Mouse (Mus musculus) hindbrain, embryonic 10.5 days (tissue): ENCODE data around the gene Tinagl1. TPM values are rescaled to one million over a fixed set of nuclear protein-coding genes. Genes with fewer than 3 reads are reported as not detected.

ENCODE experiments used
- DNase-seq: peaks from one replicate; pipeline ENCODE4 v3.0.0-alpha.2; 2017; ENCODE audit warnings: low spot score
- H3K27ac ChIP-seq: fragments of 300-500 bp; sonication (generic); 2 replicates; pipeline ENCODE4 v1.5.1; 2016; ENCODE audit warnings: mild to moderate bottlenecking, moderate library complexity
- H3K27me3 ChIP-seq: fragments of 300-500 bp; sonication (generic); 2 replicates; pipeline ENCODE4 v1.6.1; 2016; ENCODE audit warnings: mild to moderate bottlenecking; ENCODE audit not compliant: poor library complexity, insufficient read depth, severe bottlenecking
- H3K36me3 ChIP-seq: fragments of 300-500 bp; sonication (generic); 2 replicates; pipeline ENCODE4 v1.6.1; 2016; ENCODE audit warnings: mild to moderate bottlenecking, moderate library complexity
- H3K4me1 ChIP-seq: fragments of 300-500 bp; sonication (generic); replicated peaks from 2 replicates; pipeline ENCODE4 v1.6.1; 2016; ENCODE audit warnings: mild to moderate bottlenecking
- H3K4me3 ChIP-seq: fragments of 300-500 bp; sonication (generic); 2 replicates; pipeline ENCODE4 v1.5.1; 2016; ENCODE audit warnings: mild to moderate bottlenecking, moderate library complexity
- H3K9me3 ChIP-seq: fragments of 300-500 bp; sonication (generic); 2 replicates; pipeline ENCODE4 v1.6.1; 2016; ENCODE audit warnings: mild to moderate bottlenecking, moderate library complexity
- WGBS: fragments of 180-500 bp; shearing (Covaris S2); methylation state at CpG from one replicate; pipeline ENCODE4 v1.1.7; 2016; 5-methylcytosine and 5-hydroxymethylcytosine counted together
- polyA plus RNA-seq: library from polyadenylated mRNA; unstranded; fragments of >200 nt; fragmentation: Nextera tagmentation; extraction: Ambion mirVana; gene quantifications from 2 replicates; pipeline ENCODE4 v1.2.1, GENCODE M21; 2016

Gene Tinagl1
- polyA plus RNA-seq, 1 experiment from 2014 or later = 15.1 TPM

DNA sequence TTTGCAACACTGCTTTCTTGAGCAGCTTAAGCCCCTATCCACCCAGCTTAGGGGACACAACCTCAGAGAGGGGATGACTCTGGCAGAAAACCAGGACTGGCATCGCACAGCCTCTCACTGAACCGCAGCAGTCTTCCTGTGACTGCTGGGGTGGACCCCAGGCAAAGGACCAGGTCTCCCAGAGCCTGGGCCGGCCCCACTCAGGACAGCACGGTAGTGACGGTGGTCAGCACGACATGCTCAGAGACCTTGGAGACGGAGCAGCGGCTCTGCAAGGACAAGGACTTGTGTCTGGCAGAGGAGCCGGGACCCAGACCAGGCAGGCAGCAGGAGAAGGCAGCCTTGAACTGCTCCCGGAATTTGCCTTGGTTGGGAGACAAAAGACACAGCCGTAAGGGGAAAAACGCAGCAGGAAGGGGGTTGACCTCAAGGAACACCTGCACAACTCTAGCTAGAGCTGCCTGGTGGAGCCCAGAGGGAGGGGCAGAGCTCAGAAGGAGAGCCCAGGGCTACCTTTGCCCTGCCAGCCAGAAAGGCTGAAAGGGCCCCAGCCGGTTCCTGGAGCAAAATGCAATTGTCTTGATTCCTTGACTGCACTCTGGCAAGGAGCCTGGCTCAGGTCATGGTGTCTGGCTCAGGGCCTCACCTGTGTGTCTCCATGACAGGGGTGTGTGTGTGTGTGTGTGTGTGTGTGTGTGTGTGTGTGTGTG lies 44.1 kb downstream of the Tinagl1 start:
- 54% methylated on average over 13 of the region's 13 CpGs for WGBS
- H3K36me3 ChIP-seq = peaks cover 28% of the 10 kb centered on the region
- H3K9me3 ChIP-seq = no peaks in the 10 kb centered on the region
- no peak overlapping the region for H3K27ac ChIP-seq
- H3K4me3 ChIP-seq = no peak overlapping the region
- peaks cover 35% of the 10 kb centered on the region for H3K4me1 ChIP-seq
- no peak for DNase-seq
- H3K27me3 ChIP-seq = peaks cover 10% of the 10 kb centered on the region; the same call in 1 of the 2 replicates

DNA sequence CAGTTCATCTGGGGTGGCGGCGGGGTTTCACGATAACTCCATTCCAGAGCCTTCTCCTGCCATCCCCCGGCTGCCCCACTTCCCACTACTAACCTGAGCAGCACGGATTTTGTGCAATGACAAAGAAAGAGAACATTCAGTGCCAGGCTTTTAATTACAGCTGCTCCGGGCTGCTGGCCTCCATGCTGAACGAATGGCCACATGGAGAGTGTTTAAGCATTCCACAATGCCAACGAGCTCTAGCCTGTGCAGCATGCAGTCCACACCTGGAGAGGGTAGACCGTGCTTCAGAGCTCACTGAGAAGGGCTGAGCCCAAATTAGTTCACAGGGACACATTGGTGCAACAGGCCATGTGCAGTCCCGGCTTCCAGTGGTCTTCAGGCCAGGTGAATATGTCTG lies 44.8 kb downstream of the Tinagl1 start:
- Histone ChIP-seq H3K27me3 (peaks cover 5% of the 10 kb centered on the region; the same call in 1 of the 2 replicates), H3K27ac (no peak overlapping the region), H3K36me3 (peaks cover 35% of the 10 kb centered on the region), H3K4me1 (peaks cover 31% of the 10 kb centered on the region), H3K4me3 (no peak overlapping the region), H3K9me3 (no peaks in the 10 kb centered on the region)
- no peak for DNase-seq
- 79% methylated on average over 10 of the region's 10 CpGs for WGBS

DNA sequence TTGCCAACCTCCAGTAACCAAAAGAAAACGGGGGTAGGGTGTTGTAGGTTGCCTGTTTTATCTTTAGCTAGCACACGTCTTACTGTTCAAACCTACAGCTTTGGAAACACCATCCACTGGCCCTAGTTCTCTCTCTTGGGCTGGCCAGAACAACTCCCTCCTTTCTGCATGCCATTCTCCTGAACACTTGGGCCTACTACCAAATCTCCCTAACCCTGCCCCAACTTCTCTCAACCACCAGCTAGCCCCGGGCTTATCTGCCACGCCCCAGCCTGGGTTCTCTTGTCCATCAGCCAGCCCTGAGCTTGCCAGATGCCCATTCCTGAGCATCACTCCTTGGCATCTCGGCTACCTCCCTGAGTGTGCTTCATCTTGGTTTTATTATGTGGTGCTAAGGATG lies 46.0 kb downstream of the Tinagl1 start:
- 85% methylated on average over 5 of the region's 5 CpGs for WGBS
- no peak overlapping the region for H3K4me3 ChIP-seq
- peaks cover 28% of the 10 kb centered on the region for H3K4me1 ChIP-seq
- H3K36me3 ChIP-seq = peaks cover 47% of the 10 kb centered on the region
- peaks cover 5% of the 10 kb centered on the region; the same call in 1 of the 2 replicates for H3K27me3 ChIP-seq
- no peak overlapping the region for H3K27ac ChIP-seq
- no peak for DNase-seq
- H3K9me3 ChIP-seq = no peaks in the 10 kb centered on the region

DNA sequence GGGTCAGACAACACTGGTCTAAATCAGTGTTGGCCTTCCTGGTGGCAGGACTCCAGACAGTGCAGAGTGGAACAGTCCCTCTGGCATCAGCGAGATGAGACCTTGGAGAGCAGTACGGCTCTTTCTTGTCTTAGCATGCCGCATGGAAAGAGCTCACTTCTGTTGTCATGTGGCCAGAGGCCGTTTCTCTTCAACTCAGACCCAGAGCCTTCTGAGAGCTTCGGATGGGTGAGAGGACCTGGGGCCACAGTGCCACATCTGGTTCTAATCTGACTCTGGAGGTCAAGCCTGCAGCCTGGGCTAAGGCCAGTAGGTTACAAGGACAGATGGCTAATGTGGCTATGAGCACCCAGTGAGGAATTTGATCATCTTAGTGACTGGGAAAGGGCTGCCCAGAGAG lies 49.0 kb downstream of the Tinagl1 start:
- 59% methylated on average over 5 of the region's 5 CpGs for WGBS
- peak; percentile 39 for DNase-seq
- H3K4me3 ChIP-seq = no peak overlapping the region
- no peak overlapping the region for H3K27ac ChIP-seq
- H3K36me3 ChIP-seq = peaks cover 76% of the 10 kb centered on the region
- peaks cover 43% of the 10 kb centered on the region for H3K4me1 ChIP-seq
- H3K9me3 ChIP-seq = no peaks in the 10 kb centered on the region
- peaks cover 5% of the 10 kb centered on the region; the same call in 1 of the 2 replicates for H3K27me3 ChIP-seq

DNA sequence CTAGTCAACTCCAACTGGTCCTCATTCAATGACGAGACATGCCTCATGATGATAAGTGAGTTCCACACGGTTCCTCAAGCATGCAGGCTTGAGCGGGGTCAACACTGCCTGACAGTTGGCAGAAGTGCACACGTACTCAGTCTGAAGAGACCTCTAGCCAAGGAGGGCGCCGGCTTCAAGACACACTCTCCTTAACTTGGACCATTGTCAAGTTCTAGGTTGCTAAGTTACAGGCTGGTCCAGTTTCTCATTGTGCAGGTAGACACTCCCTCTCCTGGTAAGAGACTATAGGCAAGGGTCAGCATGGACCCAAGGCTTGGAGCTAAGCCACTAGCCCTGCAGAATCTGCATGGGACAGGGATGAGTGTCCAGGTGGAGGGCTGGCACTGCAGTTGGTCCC lies 49.8 kb downstream of the Tinagl1 start:
- Histone ChIP-seq H3K27me3 (no peaks in the 10 kb centered on the region), H3K36me3 (peaks cover 78% of the 10 kb centered on the region), H3K27ac (no peak overlapping the region), H3K4me1 (peaks cover 37% of the 10 kb centered on the region), H3K4me3 (no peak overlapping the region), H3K9me3 (no peaks in the 10 kb centered on the region)
- no peak for DNase-seq
- 95% methylated on average over 6 of the region's 6 CpGs for WGBS

- Histone ChIP-seq H3K36me3 (peaks cover 78% of the 10 kb centered on the region), H3K4me3 (no peak overlapping the region), H3K4me1 (peaks cover 34% of the 10 kb centered on the region), H3K9me3 (no peaks in the 10 kb centered on the region), H3K27ac (no peak overlapping the region), H3K27me3 (no peaks in the 10 kb centered on the region)
- DNase-seq = no peak
- WGBS = 88% methylated on average over 4 of the region's 4 CpGs
These were observed 50.8 kb downstream of the Tinagl1 start for GRCm38 (mm10) chr4:130124110-130124509.

- peaks cover 73% of the 10 kb centered on the region for H3K36me3 ChIP-seq
- H3K27ac ChIP-seq = no peak overlapping the region
- H3K27me3 ChIP-seq = no peaks in the 10 kb centered on the region
- DNase-seq = no peak
- no peak overlapping the region for H3K4me3 ChIP-seq
- 88% methylated on average over 5 of the region's 5 CpGs for WGBS
- peaks cover 30% of the 10 kb centered on the region for H3K4me1 ChIP-seq
- H3K9me3 ChIP-seq = no peaks in the 10 kb centered on the region
These were observed 51.9 kb downstream of the Tinagl1 start for GRCm38 (mm10) chr4:130123020-130123419.

DNA sequence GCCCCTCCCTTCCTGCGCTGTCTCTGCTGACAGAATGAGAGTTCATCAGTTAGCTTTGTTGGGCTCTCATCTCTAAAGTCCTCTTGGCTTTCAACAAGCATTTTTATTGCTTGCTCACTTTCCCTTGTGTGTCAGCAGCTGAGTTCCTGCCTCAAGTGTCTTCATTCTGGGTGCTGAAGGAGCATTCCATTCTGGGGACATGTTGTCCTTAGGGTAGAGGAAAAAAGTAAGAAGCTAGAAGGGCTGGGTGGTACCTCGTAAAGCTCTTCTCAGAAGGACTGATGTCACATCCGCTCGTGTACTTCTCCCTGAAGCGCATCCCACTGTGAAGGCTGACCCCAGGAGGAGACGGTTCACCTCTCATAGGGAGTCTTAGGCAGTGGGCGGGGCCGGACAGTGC lies 53.4 kb downstream of the Tinagl1 start:
- DNase-seq = no peak
- Histone ChIP-seq H3K4me1 (peaks cover 28% of the 10 kb centered on the region), H3K4me3 (no peak overlapping the region), H3K27me3 (no peaks in the 10 kb centered on the region), H3K36me3 (peaks cover 63% of the 10 kb centered on the region), H3K27ac (no peak overlapping the region), H3K9me3 (no peaks in the 10 kb centered on the region)
- 69% methylated on average over 8 of the region's 8 CpGs for WGBS

DNA sequence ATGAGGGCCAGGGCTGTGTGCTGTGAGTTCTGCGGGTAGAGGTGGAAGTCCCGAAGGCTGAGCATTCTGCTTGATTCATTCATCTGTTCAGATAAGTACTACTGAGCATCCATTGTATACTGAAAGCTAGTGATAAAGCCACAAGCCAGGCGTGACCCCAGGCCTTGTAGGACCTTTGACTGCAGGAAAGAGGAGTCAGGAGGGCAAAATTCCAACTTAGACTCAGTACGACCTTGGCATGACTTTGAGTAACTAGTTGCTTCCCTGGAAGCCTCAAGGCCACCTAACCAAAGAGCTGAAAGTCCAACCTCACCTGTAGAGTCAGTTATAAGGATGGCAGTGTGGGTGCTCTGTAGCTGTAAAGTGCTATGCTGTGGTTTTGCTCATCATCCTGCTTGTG lies 54.2 kb downstream of the Tinagl1 start:
- H3K4me1 ChIP-seq = peaks cover 22% of the 10 kb centered on the region
- no peak overlapping the region for H3K4me3 ChIP-seq
- H3K36me3 ChIP-seq = peaks cover 58% of the 10 kb centered on the region
- no peaks in the 10 kb centered on the region for H3K27me3 ChIP-seq
- no peaks in the 10 kb centered on the region for H3K9me3 ChIP-seq
- 72% methylated on average over 4 of the region's 4 CpGs for WGBS
- no peak overlapping the region for H3K27ac ChIP-seq
- no peak for DNase-seq

Other genes with a start within 250 kb of the Tinagl1 start
- 0.05 TPM in 1 of 2 replicates, not detected in the other for gene Spocd1, start 245.9 kb downstream of the Tinagl1 start, polyA plus RNA-seq
- gene Adgrb2, start 190.3 kb downstream of the Tinagl1 start, polyA plus RNA-seq = 2.0 and 3.1 TPM in 2 replicates
- gene Col16a1, start 127.3 kb downstream of the Tinagl1 start, polyA plus RNA-seq = 7.2 and 8.7 TPM in 2 replicates
- gene Pef1, start 72.6 kb downstream of the Tinagl1 start, polyA plus RNA-seq = 76.3 and 83.5 TPM in 2 replicates
- gene Hcrtr1, start 35.8 kb downstream of the Tinagl1 start, polyA plus RNA-seq = 0.81 and 0.85 TPM in 2 replicates
- 0.84 TPM in 1 of 2 replicates, not detected in the other for gene Gm853, start 47.3 kb upstream of the Tinagl1 start, polyA plus RNA-seq
- gene Serinc2, start 104.1 kb upstream of the Tinagl1 start, polyA plus RNA-seq = 53.1 and 65.7 TPM in 2 replicates
- 12.3 and 33.1 TPM in 2 replicates for gene Fabp3, start 133.5 kb upstream of the Tinagl1 start, polyA plus RNA-seq
- gene Gm10570, start 133.6 kb upstream of the Tinagl1 start, polyA plus RNA-seq = not detected in 2 replicates
- gene Zcchc17, start 184.8 kb upstream of the Tinagl1 start, polyA plus RNA-seq = 70.6 and 70.8 TPM in 2 replicates
- gene Snrnp40, start 185.0 kb upstream of the Tinagl1 start, polyA plus RNA-seq = 204 and 221 TPM in 2 replicates